Mouse (Mus musculus) liver, postnatal 0 days (tissue): ENCODE data around the gene Birc5. TPM values are rescaled to one million over a fixed set of nuclear protein-coding genes. Genes with fewer than 3 reads are reported as not detected.
"Not testable (repeated sequence)": the region's sequence is repeated elsewhere in the genome, so short reads cannot be mapped to it uniquely, and the experiment has no call there.

Source experiments
- ATAC-seq: fragments of 200-750 bp; cut with Nextera tagmentation; 2 replicates; pipeline ENCODE4 v1.8.0; 2017; ENCODE audit warnings: mild to moderate bottlenecking, moderate library complexity
- DNase-seq: peaks from one replicate; pipeline ENCODE4 v3.0.0-alpha.2; 2016
- H3K27ac ChIP-seq: fragments of 300-500 bp; sonication (generic); 2 replicates; pipeline ENCODE4 v1.5.1; 2014; ENCODE audit warnings: antibody characterized with exemption, moderate library complexity, mild to moderate bottlenecking, low read depth
- H3K27me3 ChIP-seq: fragments of 300-500 bp; sonication (generic); 2 replicates; pipeline ENCODE4 v1.6.1; 2014; ENCODE audit warnings: low read length, control low read depth, mixed read lengths; ENCODE audit not compliant: insufficient read depth
- H3K36me3 ChIP-seq: fragments of 300-500 bp; sonication (generic); replicated peaks from 2 replicates; pipeline ENCODE4 v1.6.1; 2014; ENCODE audit warnings: mild to moderate bottlenecking, control low read depth, low read length, moderate library complexity, mixed read lengths; ENCODE audit not compliant: insufficient read depth
- H3K4me1 ChIP-seq: fragments of 300-500 bp; sonication (generic); 2 replicates; pipeline ENCODE4 v1.6.1; 2014; ENCODE audit warnings: antibody characterized with exemption, mild to moderate bottlenecking, control low read depth; ENCODE audit not compliant: insufficient read depth
- H3K4me2 ChIP-seq: fragments of 300-500 bp; sonication (generic); 2 replicates; pipeline ENCODE4 v1.6.1; 2014; ENCODE audit warnings: low read depth, mild to moderate bottlenecking, low read length, moderate library complexity, mixed read lengths
- H3K4me3 ChIP-seq: fragments of 300-500 bp; sonication (generic); 2 replicates; pipeline ENCODE4 v1.5.1; 2014; ENCODE audit warnings: low read depth, low read length
- H3K9ac ChIP-seq: fragments of 300-500 bp; sonication (generic); replicated peaks from 2 replicates; pipeline ENCODE4 v1.6.1; 2014; ENCODE audit warnings: mild to moderate bottlenecking, moderate library complexity
- H3K9me3 ChIP-seq: fragments of 300-500 bp; sonication (generic); 2 replicates; pipeline ENCODE4 v1.6.1; 2016; ENCODE audit warnings: mild to moderate bottlenecking, control low read depth, low read length, mixed read lengths
- CTCF ChIP-seq: sonication (generic); IDR thresholded peaks from 2 replicates; pipeline ENCODE4 v1.5.1; 2016; ENCODE audit warnings: antibody characterized with exemption, low read depth
- EP300 ChIP-seq: IDR thresholded peaks from 2 replicates; pipeline ENCODE4 v1.6.1; 2016; ENCODE audit warnings: antibody characterized with exemption, low read depth, mild to moderate bottlenecking
- WGBS: fragments of 180-500 bp; shearing (Covaris S2); extraction: QIAGEN DNeasy Blood & Tissue Kit; methylation state at CpG from one replicate; pipeline ENCODE4 v1.1.7; 2014; ENCODE audit not compliant: insufficient replicate concordance; 5-methylcytosine and 5-hydroxymethylcytosine counted together
- polyA plus RNA-seq: library from polyadenylated mRNA; unstranded; fragments of >200 nt; fragmentation: Nextera tagmentation; extraction: Ambion mirVana; gene quantifications from 2 replicates; pipeline ENCODE4 v1.2.1, GENCODE M21; 2015

The Birc5 gene
- polyA plus RNA-seq, 1 experiment from 2014 or later, result 197 TPM

DNA sequence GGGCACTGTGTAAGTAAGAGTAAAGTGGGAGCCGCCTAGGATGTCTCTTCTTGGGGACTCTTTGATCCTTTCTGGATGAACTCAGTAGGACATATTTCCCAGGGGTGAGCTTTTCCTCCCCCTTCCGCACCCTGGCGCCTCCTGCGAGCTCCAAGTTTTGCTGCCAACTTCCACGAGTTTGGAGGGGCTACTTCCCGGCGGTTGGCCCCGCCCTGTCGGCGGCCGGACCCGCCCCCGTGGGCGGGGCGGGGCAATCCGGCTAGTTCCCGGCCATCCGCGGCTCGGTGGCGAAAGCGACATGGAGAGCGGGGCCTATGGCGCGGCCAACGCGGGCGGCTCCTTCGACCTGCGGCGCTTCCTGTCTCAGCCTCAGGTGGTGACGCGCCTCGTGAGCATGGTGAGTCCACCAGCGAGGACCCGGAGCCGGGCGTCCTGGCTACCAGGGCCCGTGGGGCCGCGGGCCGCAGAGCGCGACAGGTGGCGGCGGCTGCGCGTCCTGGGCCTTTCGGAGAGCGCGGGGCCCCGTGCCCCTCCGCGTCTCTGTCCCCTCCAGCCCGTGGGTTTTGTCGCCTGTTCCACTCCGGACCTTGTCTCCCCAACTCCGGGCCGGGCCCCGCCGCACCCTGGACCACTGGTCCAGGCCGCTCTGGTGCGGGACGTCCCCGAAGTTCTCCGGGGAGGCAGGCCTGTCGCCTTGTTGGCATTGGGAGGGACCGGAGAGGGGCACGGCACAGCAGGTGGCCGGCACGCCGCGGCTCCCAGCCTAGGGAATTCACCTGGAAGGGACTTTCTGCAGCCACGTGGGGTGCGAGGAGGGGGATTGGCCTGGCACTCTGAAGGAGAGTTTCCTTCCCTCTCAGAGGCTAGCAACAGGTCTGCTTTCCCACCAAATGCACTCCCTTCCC, 39.4 kb upstream of the Birc5 start, which contains the start of the genes Gm20708 and Syngr2:
Gm20708 (plus strand) TSS at position 262 of the 905 bp plus-strand sequence.
Syngr2 (plus strand) TSS at position 262 of the 905 bp plus-strand sequence.
- peak within 1 kb of the TSS; percentile 99 for H3K4me2 ChIP-seq
- H3K4me1 ChIP-seq, result peaks cover 22% of the 10 kb centered on the region
- H3K9me3 ChIP-seq, result no peaks in the 10 kb centered on the region
- H3K9ac ChIP-seq, result peak within 1 kb of the TSS; percentile 95
- H3K36me3 ChIP-seq, result peaks cover 43% of the 10 kb centered on the region
- peak; percentile 88 for DNase-seq
- no peaks in the 10 kb centered on the region for H3K27me3 ChIP-seq
- ATAC-seq, result peak; percentile 69
- peak within 1 kb of the TSS; percentile 92 for H3K27ac ChIP-seq
- under 1% methylated on average over 65 of the region's 75 CpGs for WGBS
- H3K4me3 ChIP-seq, result peak within 1 kb of the TSS; percentile 96
- no peak for TF ChIP-seq EP300
- no peak for TF ChIP-seq CTCF

DNA sequence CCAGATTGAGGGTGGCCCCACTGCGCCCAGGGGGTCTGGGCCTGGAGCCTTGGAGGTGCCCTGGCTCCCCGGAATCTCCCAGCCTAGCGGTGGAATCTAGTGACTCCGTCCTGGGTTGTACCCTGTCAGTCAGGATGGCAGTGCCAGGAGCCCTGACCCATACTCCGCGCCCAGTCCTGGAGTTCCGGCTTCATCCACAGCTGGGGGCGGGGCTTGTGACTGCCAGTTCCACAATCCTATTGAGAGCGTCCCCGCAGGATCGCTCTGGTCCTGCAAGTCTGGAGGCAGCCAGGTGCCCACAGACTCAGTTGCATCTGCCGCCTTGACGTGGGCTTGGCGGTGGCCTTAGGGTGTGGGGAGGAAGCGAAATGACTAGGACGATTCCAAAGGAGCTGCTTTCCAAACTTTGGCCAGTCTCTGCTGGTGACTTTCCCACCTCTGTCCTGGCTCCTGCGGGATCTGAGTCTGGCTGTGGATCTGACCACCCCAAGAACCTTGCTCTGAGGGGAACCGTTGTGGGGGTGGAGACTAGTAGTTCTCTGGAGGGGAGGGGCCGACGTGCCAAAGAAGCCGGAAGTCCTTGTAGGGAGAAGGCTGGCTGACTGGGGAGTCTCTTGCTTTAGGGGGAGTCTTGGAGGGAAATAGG, 38.5 kb upstream of the Birc5 start:
- Histone ChIP-seq H3K27ac (peak overlapping the region; percentile 92), H3K4me1 (peaks cover 22% of the 10 kb centered on the region), H3K27me3 (no peaks in the 10 kb centered on the region), H3K9me3 (no peaks in the 10 kb centered on the region), H3K9ac (peak overlapping the region; percentile 95), H3K36me3 (peaks cover 51% of the 10 kb centered on the region), H3K4me2 (peak overlapping the region; percentile 99), H3K4me3 (peak overlapping the region; percentile 96)
- peak; percentile 94 for DNase-seq
- WGBS, result under 1% methylated on average over 21 of the region's 21 CpGs
- peak; percentile 75 for TF ChIP-seq CTCF
- TF ChIP-seq EP300, result no peak
- peak; percentile 85 for ATAC-seq

DNA sequence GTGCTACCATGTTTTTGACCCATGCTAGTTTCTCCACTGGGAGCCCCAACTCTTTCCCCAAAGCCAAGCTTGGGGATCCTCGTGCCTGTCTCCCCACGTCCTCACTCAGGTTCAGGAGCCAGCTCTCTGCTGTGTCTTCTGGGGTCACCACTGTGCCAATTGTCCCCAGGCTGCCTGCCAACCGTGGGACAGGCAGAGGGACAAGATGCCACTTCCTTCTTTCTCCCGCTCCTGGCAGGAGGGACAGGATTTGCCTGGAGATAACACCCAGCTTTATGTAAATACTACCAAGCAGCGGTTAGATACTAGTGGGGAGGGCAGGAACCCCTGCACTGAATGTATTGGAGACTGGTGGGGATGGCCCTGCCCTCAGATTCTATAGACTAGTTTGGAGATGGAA, 35.2 kb upstream of the Birc5 start:
- no peaks in the 10 kb centered on the region for H3K9me3 ChIP-seq
- H3K9ac ChIP-seq, result no peak overlapping the region
- H3K4me1 ChIP-seq, result peaks cover 22% of the 10 kb centered on the region
- H3K27me3 ChIP-seq, result no peaks in the 10 kb centered on the region
- no peak overlapping the region for H3K4me3 ChIP-seq
- H3K36me3 ChIP-seq, result peaks cover 73% of the 10 kb centered on the region
- DNase-seq (no peak), ATAC-seq (no peak)
- no peak for TF ChIP-seq EP300
- TF ChIP-seq CTCF, result no peak
- 49% methylated on average over 5 of the region's 5 CpGs for WGBS
- H3K27ac ChIP-seq, result peak overlapping the region; percentile 45; the same call in 1 of the 2 replicates
- no peak overlapping the region for H3K4me2 ChIP-seq

- peaks cover 19% of the 10 kb centered on the region for H3K4me1 ChIP-seq
- no peaks in the 10 kb centered on the region for H3K27me3 ChIP-seq
- WGBS, result 64% methylated on average over 6 of the region's 6 CpGs
- no peak overlapping the region for H3K9ac ChIP-seq
- peak overlapping the region; percentile 58; the same call in 1 of the 2 replicates for H3K27ac ChIP-seq
- ATAC-seq (no peak), DNase-seq (no peak)
- TF ChIP-seq CTCF (no peak), EP300 (no peak)
- H3K4me3 ChIP-seq, result no peak overlapping the region
- H3K9me3 ChIP-seq, result no peaks in the 10 kb centered on the region
- H3K36me3 ChIP-seq, result peaks cover 82% of the 10 kb centered on the region
- H3K4me2 ChIP-seq, result no peak overlapping the region
These were observed 34.2 kb upstream of the Birc5 start for GRCm38 (mm10) chr11:117814704-117815366.

DNA sequence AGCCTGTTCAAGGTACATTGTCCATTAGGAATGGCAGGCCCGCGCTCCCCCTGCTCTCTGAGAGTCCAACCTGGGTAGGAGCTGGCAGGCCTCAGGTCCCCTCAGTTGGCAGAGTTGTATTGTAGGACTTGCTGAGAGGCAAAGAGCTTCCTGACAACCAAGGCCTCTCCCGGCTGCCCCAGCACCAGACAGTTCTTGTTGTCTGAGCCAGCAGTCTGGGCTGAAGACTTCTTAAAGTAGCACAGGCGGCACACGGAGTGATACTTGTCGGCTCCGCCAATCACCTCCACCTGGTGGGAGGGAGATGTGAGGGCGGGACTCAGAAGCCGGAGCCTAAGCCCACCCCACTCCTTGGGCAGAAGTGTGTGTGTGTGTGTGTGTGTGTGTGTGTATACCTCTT, 33.2 kb upstream of the Birc5 start:
- H3K27ac ChIP-seq, result peak overlapping the region; percentile 22; the same call in 1 of the 2 replicates
- DNase-seq, H3K4me3 ChIP-seq, H3K9ac ChIP-seq, ATAC-seq, H3K27me3 ChIP-seq, H3K9me3 ChIP-seq, H3K4me2 ChIP-seq: not testable (repeated sequence)
- H3K36me3 ChIP-seq, result peaks cover 91% of the 10 kb centered on the region
- peaks cover 16% of the 10 kb centered on the region for H3K4me1 ChIP-seq
- 89% methylated on average over 9 of the region's 9 CpGs for WGBS
